Mouse (Mus musculus): ENCODE measurements around the gene Psmc6. TPM values are rescaled to one million over a fixed set of nuclear protein-coding genes. Genes with fewer than 3 reads are reported as not detected.

Psmc6 gene
- polyA plus RNA-seq, 1 experiment from 2014 or later: 170 TPM

DNA sequence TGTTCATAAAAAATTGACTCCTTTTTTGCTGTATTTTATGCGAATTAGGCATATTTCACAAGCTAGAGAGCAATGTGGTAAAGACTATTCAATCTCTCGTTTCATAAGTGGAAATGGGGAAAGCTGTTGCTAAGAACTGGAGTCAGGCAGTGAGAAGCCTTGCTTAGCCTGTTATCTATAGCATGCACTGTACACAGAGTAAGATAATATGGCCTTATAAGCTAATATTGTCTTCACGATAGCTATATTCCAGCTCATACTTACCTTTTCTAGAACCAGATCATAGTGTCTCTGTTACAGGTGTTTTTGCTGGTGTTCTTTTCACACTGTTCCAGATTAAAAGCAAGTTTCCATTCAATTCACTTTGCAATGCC, 10.4 kb upstream of the Psmc6 start:
- WGBS: 63% methylated on average over 3 of the region's 3 CpGs
- peak overlapping the region; percentile 86; the same call in 1 of the 2 replicates for H3K4me3 ChIP-seq

DNA sequence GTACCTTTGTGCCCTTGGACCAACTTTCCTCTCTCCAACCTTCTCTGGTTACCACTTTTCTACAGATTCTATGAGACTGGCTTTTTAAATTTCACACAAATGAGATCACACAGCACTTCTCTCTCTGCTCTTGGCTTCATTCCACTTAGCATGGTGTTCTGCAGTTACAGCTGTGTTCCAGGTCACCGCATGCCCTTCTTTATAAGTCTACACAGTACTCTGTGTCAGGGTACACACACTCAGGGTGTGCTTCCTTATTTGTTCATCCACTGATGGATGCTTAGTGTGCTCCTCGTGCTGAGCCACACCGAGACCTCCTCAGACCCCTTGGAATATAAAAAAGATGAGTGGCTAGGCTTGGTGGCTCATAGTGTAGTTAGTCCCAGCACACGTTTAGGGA, 9.5 kb upstream of the Psmc6 start:
- peaks cover 26% of the 10 kb centered on the region for H3K4me1 ChIP-seq
- no peaks in the 10 kb centered on the region for H3K36me3 ChIP-seq
- no peak overlapping the region for H3K4me2 ChIP-seq (replicated peaks)
- no peaks in the 10 kb centered on the region for H3K27me3 ChIP-seq
- no peaks in the 10 kb centered on the region for H3K9me3 ChIP-seq
- no peak for ATAC-seq (replicated peaks)
- H3K9ac ChIP-seq (replicated peaks): no peak overlapping the region
- WGBS: 82% methylated on average over 4 of the region's 4 CpGs
- H3K4me3 ChIP-seq: no peak overlapping the region
- H3K27ac ChIP-seq (replicated peaks): no peak overlapping the region

More for the DNA sequence above, 10.4 kb upstream of the Psmc6 start:
- Histone ChIP-seq H3K27me3 (no peaks in the 10 kb centered on the region), H3K9me3 (no peaks in the 10 kb centered on the region), H3K4me2 (replicated peaks) (no peak overlapping the region; the same call in 1 of the 2 replicates), H3K36me3 (no peaks in the 10 kb centered on the region), H3K4me1 (peaks cover 26% of the 10 kb centered on the region), H3K27ac (replicated peaks) (peak overlapping the region; percentile 93), H3K9ac (replicated peaks) (0 out of 2 replicates have a peak overlapping the region, but pooled peaks have one; percentile 92)
- ATAC-seq (replicated peaks): no peak

DNA sequence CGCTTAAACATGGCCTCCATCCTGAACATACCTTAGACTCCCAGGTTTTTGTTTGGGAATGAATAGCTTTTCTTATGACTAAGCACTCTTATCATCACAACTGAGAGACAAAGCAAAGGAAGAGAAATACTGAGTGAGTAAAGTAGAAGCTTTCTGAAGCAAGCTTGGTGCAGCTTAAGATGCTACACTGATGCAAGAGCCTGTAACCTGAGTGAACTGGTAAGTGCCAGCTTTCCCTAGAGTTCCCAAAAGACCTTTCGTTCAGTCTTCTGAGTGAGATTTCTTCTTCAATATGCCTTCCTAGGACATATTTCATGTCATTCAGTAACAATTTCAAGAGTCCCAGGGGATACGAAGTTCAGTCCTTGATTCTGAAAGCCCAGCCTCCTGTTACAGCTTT, 8.5 kb upstream of the Psmc6 start:
- Histone ChIP-seq H3K9me3 (no peaks in the 10 kb centered on the region), H3K27ac (replicated peaks) (no peak overlapping the region), H3K36me3 (no peaks in the 10 kb centered on the region), H3K4me1 (peaks cover 20% of the 10 kb centered on the region), H3K9ac (replicated peaks) (no peak overlapping the region), H3K4me2 (replicated peaks) (no peak overlapping the region), H3K4me3 (no peak overlapping the region), H3K27me3 (no peaks in the 10 kb centered on the region)
- WGBS: 85% methylated on average over 3 of the region's 3 CpGs
- no peak for ATAC-seq (replicated peaks)

DNA sequence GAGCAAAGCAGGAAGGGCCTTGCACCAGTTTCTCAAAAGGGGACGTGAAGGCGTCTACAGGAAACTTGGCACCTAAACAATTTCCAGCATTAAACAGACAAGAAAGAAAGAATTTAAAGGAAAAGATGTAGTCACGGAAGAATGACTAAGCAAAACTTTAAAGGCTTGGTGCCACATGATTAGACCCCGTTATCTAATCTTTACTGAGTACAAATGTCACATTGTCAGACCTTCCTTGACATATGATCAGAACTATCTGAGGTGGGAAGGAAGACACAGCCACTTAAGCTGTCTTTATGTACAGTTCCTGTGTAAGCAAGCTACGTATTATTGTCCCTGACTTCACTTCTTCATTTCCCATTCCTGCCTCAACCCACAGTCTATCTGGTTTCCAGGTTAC, 8.0 kb upstream of the Psmc6 start:
- Histone ChIP-seq H3K9me3 (no peaks in the 10 kb centered on the region), H3K4me2 (replicated peaks) (no peak overlapping the region), H3K4me3 (no peak overlapping the region), H3K9ac (replicated peaks) (no peak overlapping the region), H3K27ac (replicated peaks) (no peak overlapping the region), H3K36me3 (no peaks in the 10 kb centered on the region), H3K4me1 (peaks cover 16% of the 10 kb centered on the region), H3K27me3 (no peaks in the 10 kb centered on the region)
- WGBS: 72% methylated on average over 5 of the region's 5 CpGs
- ATAC-seq (replicated peaks): no peak

DNA sequence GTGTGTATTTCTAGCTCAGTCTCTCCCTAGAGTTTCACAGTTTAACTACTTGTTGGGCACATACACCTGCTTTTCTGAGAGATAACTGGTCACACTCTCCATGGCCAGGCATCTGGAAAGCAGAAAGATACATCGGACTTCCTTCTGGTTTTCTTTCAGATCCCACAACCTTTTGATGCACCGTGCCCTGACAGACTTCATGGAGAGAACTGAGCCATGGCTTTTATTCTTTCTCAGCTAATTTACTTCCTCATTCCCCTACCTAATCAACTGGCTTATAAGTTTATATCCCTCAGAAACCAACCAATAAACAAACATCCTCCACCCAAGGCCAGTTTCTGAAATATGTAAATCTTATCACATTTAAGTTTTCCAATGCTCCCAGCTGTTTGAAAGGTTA, 7.1 kb upstream of the Psmc6 start:
- 88% methylated on average over 2 of the region's 2 CpGs for WGBS
- no peak overlapping the region for H3K4me2 ChIP-seq (replicated peaks)
- H3K4me3 ChIP-seq: no peak overlapping the region
- no peaks in the 10 kb centered on the region for H3K27me3 ChIP-seq
- peaks cover 9% of the 10 kb centered on the region for H3K4me1 ChIP-seq
- no peak for ATAC-seq (replicated peaks)
- H3K27ac ChIP-seq (replicated peaks): no peak overlapping the region
- no peak overlapping the region for H3K9ac ChIP-seq (replicated peaks)
- no peaks in the 10 kb centered on the region for H3K9me3 ChIP-seq
- H3K36me3 ChIP-seq: no peaks in the 10 kb centered on the region

DNA sequence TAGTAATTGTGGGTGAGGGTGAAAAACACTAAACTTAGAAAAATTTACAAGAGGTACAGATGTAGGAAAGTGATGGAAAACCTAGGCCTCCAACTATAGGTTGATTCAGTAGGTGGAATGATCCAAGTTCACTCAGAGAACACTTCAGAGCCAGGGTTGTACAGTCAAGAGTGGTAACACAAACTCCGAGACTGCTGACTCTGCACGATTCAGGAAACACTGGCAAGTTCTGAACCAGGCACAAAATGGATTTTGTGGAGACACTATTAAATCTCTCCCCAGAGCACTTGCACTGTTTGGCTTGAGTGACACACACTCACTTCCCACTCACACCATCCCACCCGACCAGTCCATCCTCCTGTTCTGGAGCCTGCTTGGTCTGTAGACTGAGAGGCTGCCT, 6.3 kb upstream of the Psmc6 start:
- Histone ChIP-seq H3K9me3 (no peaks in the 10 kb centered on the region), H3K4me3 (no peak overlapping the region), H3K27me3 (no peaks in the 10 kb centered on the region), H3K4me1 (peaks cover 7% of the 10 kb centered on the region; the same call in 1 of the 2 replicates), H3K4me2 (replicated peaks) (no peak overlapping the region), H3K36me3 (no peaks in the 10 kb centered on the region), H3K9ac (replicated peaks) (no peak overlapping the region), H3K27ac (replicated peaks) (no peak overlapping the region)
- ATAC-seq (replicated peaks): no peak
- WGBS: 93% methylated on average over 3 of the region's 3 CpGs

DNA sequence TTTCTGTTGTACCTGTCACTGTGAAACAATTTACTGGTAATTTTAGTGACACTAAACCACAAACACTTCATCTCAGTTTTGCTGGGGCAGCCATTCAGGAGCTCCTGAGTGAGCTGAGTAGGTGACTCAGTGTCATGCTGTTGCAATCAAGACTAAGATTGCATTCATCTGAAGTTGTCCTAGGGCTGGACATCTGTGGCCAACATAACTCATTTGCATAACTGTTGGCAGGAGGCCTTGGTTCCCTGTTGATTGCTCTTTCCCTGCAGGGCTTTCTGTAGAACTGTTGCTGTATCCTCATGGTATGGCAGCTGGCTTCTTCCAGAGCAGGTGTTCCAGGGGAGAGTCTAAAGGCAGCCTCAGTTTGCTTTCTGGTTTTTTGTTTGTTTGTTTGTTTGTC, 4.1 kb upstream of the Psmc6 start:
- Histone ChIP-seq H3K27ac (replicated peaks) (no peak overlapping the region), H3K4me3 (no peak overlapping the region), H3K9me3 (no peaks in the 10 kb centered on the region), H3K4me2 (replicated peaks) (no peak overlapping the region), H3K4me1 (0 out of 2 replicates have a peak, but pooled peaks cover 4% of the 10 kb centered on the region), H3K9ac (replicated peaks) (no peak overlapping the region), H3K36me3 (no peaks in the 10 kb centered on the region), H3K27me3 (no peaks in the 10 kb centered on the region)
- no peak for ATAC-seq (replicated peaks)

DNA sequence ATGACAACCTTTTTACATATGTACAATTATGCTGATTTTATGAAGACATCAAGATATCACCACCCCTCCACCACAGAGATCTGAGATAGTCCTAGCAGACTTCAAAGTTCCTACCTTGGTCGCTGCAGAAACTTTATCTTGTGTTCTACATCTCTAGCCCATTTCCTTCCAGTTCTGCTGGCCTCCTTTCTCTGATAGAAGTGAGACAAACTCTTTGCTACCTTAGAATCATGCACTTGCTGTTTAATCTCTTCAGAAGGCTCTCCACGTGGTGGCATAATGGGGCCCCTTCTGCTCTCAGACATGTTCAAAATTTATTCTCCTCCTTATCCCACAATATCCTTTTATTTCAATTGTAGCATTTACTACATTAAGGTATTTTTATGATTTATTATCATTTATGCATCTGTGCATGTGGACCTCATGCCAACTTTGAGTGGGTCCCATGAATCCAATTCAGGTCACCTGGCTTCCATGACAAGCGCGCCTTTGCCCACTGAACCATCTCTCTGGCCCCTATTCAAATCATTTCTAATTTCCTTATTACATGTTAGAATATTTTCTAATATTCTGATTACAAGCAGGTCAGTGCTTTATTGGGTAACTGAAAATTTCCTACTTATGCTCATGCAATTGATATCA, 1.4 kb upstream of the Psmc6 start:
- no peak overlapping the region for H3K4me2 ChIP-seq (replicated peaks)
- no peaks in the 10 kb centered on the region for H3K9me3 ChIP-seq
- H3K27me3 ChIP-seq: no peaks in the 10 kb centered on the region
- peaks cover 9% of the 10 kb centered on the region for H3K36me3 ChIP-seq
- H3K4me1 ChIP-seq: peaks cover 20% of the 10 kb centered on the region
- no peak overlapping the region for H3K27ac ChIP-seq (replicated peaks)
- no peak for ATAC-seq (replicated peaks)
- WGBS: 90% methylated on average over 4 of the region's 4 CpGs
- no peak overlapping the region for H3K4me3 ChIP-seq
- no peak overlapping the region for H3K9ac ChIP-seq (replicated peaks)

DNA sequence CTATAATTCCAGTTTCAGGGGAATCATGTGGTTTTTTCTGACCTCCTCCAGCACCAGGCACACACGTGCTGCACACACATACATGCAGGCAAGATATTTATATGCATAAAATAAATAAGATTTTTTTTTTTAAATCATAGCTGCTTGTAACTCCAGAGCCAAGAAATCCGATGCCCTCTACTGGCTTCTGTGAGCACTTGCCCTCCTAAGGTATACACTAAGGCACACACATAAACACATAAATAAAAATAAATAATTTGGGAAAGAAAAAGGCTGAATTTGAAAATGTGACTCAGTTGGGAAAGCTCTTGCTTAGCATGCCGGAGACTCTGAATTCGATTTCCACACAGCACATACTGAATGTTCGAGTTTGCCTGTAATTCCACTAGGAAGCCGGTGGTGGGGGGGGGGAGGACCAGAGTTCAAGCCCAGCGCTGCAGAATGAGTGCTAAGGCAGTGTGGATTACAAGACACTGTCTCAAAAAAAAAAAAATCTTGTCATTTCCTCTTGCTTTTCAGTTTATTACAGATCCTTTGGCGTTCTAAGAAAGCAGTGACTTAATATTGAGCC, 485 bp upstream of the Psmc6 start:
- 12% methylated on average over 8 of the region's 8 CpGs for WGBS
- H3K9ac ChIP-seq (replicated peaks): peak overlapping the region; percentile 35; the same call in 1 of the 2 replicates

DNA sequence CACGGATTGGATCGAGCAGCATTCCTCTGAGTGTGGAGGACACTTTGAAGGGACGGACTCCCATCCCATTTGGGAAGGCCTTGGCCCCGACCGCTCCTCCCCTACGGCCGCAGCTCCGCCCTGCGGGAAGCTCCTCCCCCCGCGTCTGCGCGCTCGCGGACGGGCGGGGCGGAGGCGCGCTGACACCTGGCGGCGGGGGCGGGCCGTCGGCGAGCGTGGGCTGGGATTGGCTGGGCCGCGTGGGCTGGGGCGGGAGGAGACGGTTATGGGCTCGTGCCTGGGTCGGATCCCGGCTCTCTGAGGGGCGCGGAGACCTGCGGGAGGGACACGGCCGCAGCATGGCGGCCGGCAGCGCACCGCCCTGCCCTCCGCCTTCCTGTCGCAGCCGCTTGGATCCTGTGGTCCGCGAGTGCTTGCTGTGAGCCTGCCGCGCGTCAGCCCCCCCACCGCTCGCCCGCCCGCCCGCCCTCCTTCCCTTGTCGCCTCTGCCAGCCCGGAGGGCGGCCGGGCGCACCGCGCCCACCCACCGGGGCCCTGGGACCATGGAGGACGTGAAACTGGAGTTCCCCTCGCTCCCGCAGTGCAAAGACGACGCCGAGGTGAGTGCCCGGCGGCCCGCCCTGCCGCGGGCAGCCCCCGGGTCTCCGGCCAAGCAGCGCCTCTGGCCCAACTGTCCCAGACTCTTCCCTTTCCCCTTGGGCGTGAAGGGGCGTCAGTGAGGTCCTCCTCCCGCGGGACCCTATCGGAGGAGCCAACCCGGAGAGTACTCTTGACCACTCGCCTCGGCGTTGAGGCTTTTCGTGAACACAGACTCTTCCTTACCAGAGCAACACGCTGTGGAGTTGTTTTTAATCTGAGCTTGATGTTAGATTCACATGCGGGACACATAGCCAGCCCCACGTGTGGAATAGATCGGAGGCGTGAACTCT, 21.6 kb downstream of the Psmc6 start, which contains the start of gene Styx:
Gene Styx (plus strand): TSS at position 163 of the 929 bp plus-strand sequence.
- H3K4me1 ChIP-seq: peaks cover 17% of the 10 kb centered on the region
- peak within 1 kb of the TSS; percentile 85 for H3K9ac ChIP-seq (replicated peaks)
- under 1% methylated on average over 62 of the region's 93 CpGs for WGBS
- peak; percentile 97 for ATAC-seq (replicated peaks)
- H3K36me3 ChIP-seq: peaks cover 20% of the 10 kb centered on the region
- no peaks in the 10 kb centered on the region for H3K9me3 ChIP-seq
- no peaks in the 10 kb centered on the region for H3K27me3 ChIP-seq
- H3K4me2 ChIP-seq (replicated peaks): peak within 1 kb of the TSS; percentile 73
- H3K4me3 ChIP-seq: peak within 1 kb of the TSS; percentile 92
- peak within 1 kb of the TSS; percentile 79 for H3K27ac ChIP-seq (replicated peaks)

More for the DNA sequence above, 485 bp upstream of the Psmc6 start:
- peaks cover 16% of the 10 kb centered on the region for H3K36me3 ChIP-seq
- peak overlapping the region; percentile 85 for H3K27ac ChIP-seq (replicated peaks)
- no peaks in the 10 kb centered on the region for H3K9me3 ChIP-seq
- peak overlapping the region; percentile 42 for H3K4me2 ChIP-seq (replicated peaks)
- ATAC-seq (replicated peaks): peak; percentile 33
- peak overlapping the region; percentile 77 for H3K4me3 ChIP-seq
- peaks cover 20% of the 10 kb centered on the region for H3K4me1 ChIP-seq
- no peaks in the 10 kb centered on the region for H3K27me3 ChIP-seq

DNA sequence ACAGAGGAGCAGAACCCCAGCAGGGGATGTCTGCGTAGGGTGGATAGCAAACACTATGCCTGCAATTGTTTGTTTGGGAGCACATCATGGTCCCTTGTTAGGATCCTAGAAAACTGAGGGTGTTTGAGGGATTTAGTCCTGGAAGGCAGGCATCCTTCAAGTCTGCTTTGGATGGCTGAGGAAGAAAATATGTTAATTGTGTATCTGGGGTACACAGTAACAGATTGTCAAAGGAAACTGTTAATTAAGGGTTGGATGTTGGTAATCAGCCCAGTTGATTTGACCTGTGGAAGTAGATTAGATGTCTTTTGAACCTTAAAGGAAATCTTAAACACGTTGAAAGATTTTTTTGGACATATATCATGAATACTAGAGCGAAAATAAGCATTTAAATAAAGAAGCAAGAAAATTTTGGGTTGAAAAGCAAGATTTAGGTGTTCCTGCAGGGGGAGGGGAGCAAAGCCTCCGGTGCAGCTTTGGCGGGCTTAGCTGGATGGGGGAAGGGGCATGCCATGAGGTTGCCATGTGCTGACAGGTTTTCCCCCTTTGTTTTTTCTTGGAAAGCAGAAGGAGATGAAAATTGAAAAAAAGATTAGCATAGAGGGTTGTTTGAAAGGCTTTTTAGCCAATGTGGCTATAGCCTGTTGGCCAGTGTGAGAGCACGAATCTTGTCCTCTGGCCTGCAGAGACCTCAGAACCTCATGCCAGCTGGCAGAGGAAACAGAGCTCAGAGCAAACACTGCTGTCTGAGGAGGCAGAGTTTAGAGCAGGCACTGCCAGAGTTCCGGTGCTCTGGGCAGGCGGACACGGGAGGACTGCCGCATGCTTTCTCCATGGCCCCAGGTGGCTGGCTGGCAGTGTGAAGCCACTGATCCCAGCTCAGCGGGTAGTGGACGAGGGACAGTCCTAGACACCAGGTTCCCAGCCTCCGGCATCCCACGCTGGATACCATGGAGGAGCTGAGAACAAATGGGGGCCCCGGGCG, 34.9 kb downstream of the Psmc6 start:
- Histone ChIP-seq H3K36me3 (peaks cover 4% of the 10 kb centered on the region), H3K9me3 (no peaks in the 10 kb centered on the region), H3K4me1 (peaks cover 16% of the 10 kb centered on the region), H3K4me3 (no peak overlapping the region), H3K9ac (replicated peaks) (no peak overlapping the region), H3K4me2 (replicated peaks) (0 out of 2 replicates have a peak overlapping the region, but pooled peaks have one; percentile 11), H3K27ac (replicated peaks) (peak overlapping the region; percentile 42), H3K27me3 (no peaks in the 10 kb centered on the region)
- 46% methylated on average over 16 of the region's 16 CpGs for WGBS
- peak; percentile 85 for ATAC-seq (replicated peaks)

All from forebrain, embryonic 15.5 days (tissue).